Mouse (Mus musculus) heart, adult 2 months (tissue): ENCODE results near the gene Glis2.

ENCODE experiments used
- CTCF ChIP-seq: fragments of 200-600 bp; IDR thresholded peaks from 2 replicates; pipeline ENCODE4 v1.8.1; 2022; ENCODE audit warnings: antibody characterized with exemption, mild to moderate bottlenecking, moderate library complexity
- EP300 ChIP-seq: fragments of 200-500 bp; IDR thresholded peaks from 2 replicates; pipeline ENCODE4 v1.6.1; 2011; ENCODE audit warnings: low read depth, low read length, control low read depth; ENCODE audit not compliant: insufficient read depth
- POLR2A ChIP-seq: fragments of 200-500 bp; IDR thresholded peaks from 2 replicates; pipeline ENCODE4 v1.6.1; 2011; ENCODE audit warnings: mild to moderate bottlenecking, low read depth, low read length, control low read depth; ENCODE audit not compliant: insufficient read depth

GRCm38 (mm10) chr16:4656571-4657081 is 62.1 kb downstream of the Glis2 start:
- TF ChIP-seq CTCF (no peak), POLR2A (no peak), EP300 (no peak)
